Mouse (Mus musculus) cerebellum, adult 2 months (tissue): ENCODE measurements at regions not wholly inside any gene's neighbourhood (a gene's known extent, or its start where the extent isn't known, plus 50 kb on each side); places are given as distances from the start of the nearest gene placed in this dataset.

Source experiments
- CTCF ChIP-seq: fragments of 200-500 bp; IDR thresholded peaks from 2 replicates; pipeline ENCODE4 v1.5.1; 2011; ENCODE audit warnings: low read depth, mild to moderate bottlenecking, control low read depth, low read length, moderate library complexity, borderline replicate concordance; ENCODE audit not compliant: insufficient read depth
- POLR2A ChIP-seq: fragments of 200-500 bp; IDR thresholded peaks from 2 replicates; pipeline ENCODE4 v1.6.1; 2011; ENCODE audit warnings: low read length, control low read depth, borderline replicate concordance; ENCODE audit not compliant: insufficient read depth

GRCm38 (mm10) chr12:13066604-13067181 lies 125.0 kb upstream of the Mycn start:
- TF ChIP-seq POLR2A (no peak), CTCF (no peak)
